Mouse (Mus musculus): ENCODE measurements around the gene Defb9.
"Not testable (repeated sequence)": the region's sequence is repeated elsewhere in the genome, so short reads cannot be mapped to it uniquely, and the experiment has no call there.

DNA sequence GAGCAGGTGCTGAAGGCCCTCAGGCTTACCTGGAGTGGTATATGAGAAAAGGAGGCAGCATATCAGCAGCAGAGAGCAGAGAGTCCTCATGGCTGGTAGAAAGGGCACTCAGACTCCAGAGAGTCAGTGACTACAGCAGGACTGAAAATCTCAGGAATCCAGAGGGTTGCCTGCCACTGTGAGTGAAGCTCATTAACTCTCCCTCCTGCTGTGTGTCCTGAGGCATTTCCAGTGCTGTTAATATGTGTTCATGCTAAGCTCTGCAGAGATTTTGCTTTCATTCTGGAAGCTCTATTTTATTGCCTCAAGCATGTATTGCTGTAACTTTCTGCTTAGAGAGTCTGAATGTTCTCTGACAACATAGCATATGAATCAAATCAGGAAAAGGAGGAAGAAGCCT lies 21.1 kb upstream of the Defb9 start, which contains the start of gene Defb11:
- TF ChIP-seq CTCF (IDR thresholded peaks at IDR 0.05; ENCODE audit: control insufficient read depth, insufficient read depth, insufficient read length); MYOG (IDR thresholded peaks at IDR 0.05; ENCODE audit: control insufficient read depth, extremely low read depth, insufficient read length): not testable (repeated sequence)

Data from C2C12 (cell line).